Mouse (Mus musculus) midbrain, embryonic 10.5 days (tissue): Measurements from ENCODE around the gene Ankrd60. TPM values are rescaled to one million over a fixed set of nuclear protein-coding genes. Genes with fewer than 3 reads are reported as not detected.

Source experiments
- DNase-seq: peaks from one replicate; pipeline ENCODE4 v3.0.0-alpha.2; 2017; ENCODE audit warnings: low spot score
- H3K27ac ChIP-seq: fragments of 300-500 bp; sonication (generic); replicated peaks from 2 replicates; pipeline ENCODE4 v1.5.1; 2016; ENCODE audit warnings: mild to moderate bottlenecking
- H3K27me3 ChIP-seq: fragments of 300-500 bp; sonication (generic); 2 replicates; pipeline ENCODE4 v1.6.1; 2016; ENCODE audit warnings: low read depth, mild to moderate bottlenecking; ENCODE audit not compliant: poor library complexity, severe bottlenecking
- H3K36me3 ChIP-seq: fragments of 300-500 bp; sonication (generic); 2 replicates; pipeline ENCODE4 v1.6.1; 2016; ENCODE audit warnings: mild to moderate bottlenecking, moderate library complexity
- H3K4me1 ChIP-seq: fragments of 300-500 bp; sonication (generic); 2 replicates; pipeline ENCODE4 v1.6.1; 2016
- H3K4me3 ChIP-seq: fragments of 300-500 bp; sonication (generic); 2 replicates; pipeline ENCODE4 v1.5.1; 2016; ENCODE audit warnings: mild to moderate bottlenecking, moderate library complexity
- H3K9me3 ChIP-seq: fragments of 300-500 bp; sonication (generic); replicated peaks from 2 replicates; pipeline ENCODE4 v1.6.1; 2016; ENCODE audit warnings: mild to moderate bottlenecking
- WGBS: fragments of 180-500 bp; shearing (Covaris S2); methylation state at CpG from one replicate; pipeline ENCODE4 v1.1.7; 2016; 5-methylcytosine and 5-hydroxymethylcytosine counted together
- polyA plus RNA-seq: library from polyadenylated mRNA; unstranded; fragments of >200 nt; fragmentation: Nextera tagmentation; extraction: Ambion mirVana; gene quantifications from 2 replicates; pipeline ENCODE4 v1.2.1, GENCODE M21; 2016

Ankrd60 gene
- polyA plus RNA-seq = not detected in 2 replicates

GRCm38 (mm10) chr2:173577669-173578557 is at the start of gene Ankrd60:
Ankrd60 (minus strand) TSS chr2:173578365.
- Histone ChIP-seq H3K27me3 (peaks cover 30% of the 10 kb centered on the region), H3K4me1 (peaks cover 12% of the 10 kb centered on the region), H3K27ac (peak within 1 kb of the TSS; percentile 69; the same call in 1 of the 2 replicates), H3K9me3 (no peaks in the 10 kb centered on the region), H3K36me3 (no peaks in the 10 kb centered on the region), H3K4me3 (peak within 1 kb of the TSS; percentile 66)
- WGBS = 9% methylated on average over 51 of the region's 58 CpGs
- DNase-seq = peak; percentile 44

- no peak overlapping the region for H3K27ac ChIP-seq
- H3K4me3 ChIP-seq = no peak overlapping the region
- H3K9me3 ChIP-seq = no peaks in the 10 kb centered on the region
- H3K36me3 ChIP-seq = no peaks in the 10 kb centered on the region
- H3K4me1 ChIP-seq = peaks cover 8% of the 10 kb centered on the region
- no peaks in the 10 kb centered on the region for H3K27me3 ChIP-seq
- DNase-seq = no peak
- 92% methylated on average over 3 of the region's 3 CpGs for WGBS
Observed at GRCm38 (mm10) chr2:173625786-173626185, 47.6 kb upstream of the Ankrd60 start.

- Histone ChIP-seq H3K36me3 (no peaks in the 10 kb centered on the region), H3K9me3 (no peaks in the 10 kb centered on the region), H3K27ac (no peak overlapping the region), H3K27me3 (no peaks in the 10 kb centered on the region), H3K4me1 (peaks cover 8% of the 10 kb centered on the region), H3K4me3 (no peak overlapping the region)
- WGBS = 76% methylated on average over 7 of the region's 7 CpGs
- DNase-seq = no peak
Observed at GRCm38 (mm10) chr2:173624667-173625066, 46.5 kb upstream of the Ankrd60 start.

GRCm38 (mm10) chr2:173622173-173622601 is 44.0 kb upstream of the Ankrd60 start:
- DNase-seq = no peak
- H3K27me3 ChIP-seq = no peaks in the 10 kb centered on the region
- no peak overlapping the region for H3K27ac ChIP-seq
- 76% methylated on average over 7 of the region's 7 CpGs for WGBS
- no peak overlapping the region for H3K4me3 ChIP-seq
- H3K36me3 ChIP-seq = no peaks in the 10 kb centered on the region
- no peaks in the 10 kb centered on the region for H3K9me3 ChIP-seq
- H3K4me1 ChIP-seq = peaks cover 8% of the 10 kb centered on the region

- Histone ChIP-seq H3K27me3 (no peaks in the 10 kb centered on the region), H3K36me3 (no peaks in the 10 kb centered on the region), H3K27ac (no peak overlapping the region), H3K4me1 (peaks cover 8% of the 10 kb centered on the region), H3K4me3 (no peak overlapping the region), H3K9me3 (no peaks in the 10 kb centered on the region)
- DNase-seq = no peak
- WGBS = 90% methylated on average over 4 of the region's 4 CpGs
Observed at GRCm38 (mm10) chr2:173620645-173621044, 42.5 kb upstream of the Ankrd60 start.

- H3K4me3 ChIP-seq = no peak overlapping the region
- H3K9me3 ChIP-seq = no peaks in the 10 kb centered on the region
- H3K4me1 ChIP-seq = peaks cover 8% of the 10 kb centered on the region; the same call in 1 of the 2 replicates
- peaks cover 9% of the 10 kb centered on the region; the same call in 1 of the 2 replicates for H3K36me3 ChIP-seq
- 90% methylated on average over 5 of the region's 5 CpGs for WGBS
- no peak overlapping the region for H3K27ac ChIP-seq
- H3K27me3 ChIP-seq = no peaks in the 10 kb centered on the region
- DNase-seq = no peak
Observed at GRCm38 (mm10) chr2:173619132-173619531, 41.0 kb upstream of the Ankrd60 start.

- no peak overlapping the region for H3K27ac ChIP-seq
- WGBS = 85% methylated on average over 7 of the region's 7 CpGs
- no peaks in the 10 kb centered on the region for H3K9me3 ChIP-seq
- DNase-seq = no peak
- peaks cover 15% of the 10 kb centered on the region; the same call in 1 of the 2 replicates for H3K36me3 ChIP-seq
- H3K27me3 ChIP-seq = no peaks in the 10 kb centered on the region
- H3K4me1 ChIP-seq = peaks cover 2% of the 10 kb centered on the region
- H3K4me3 ChIP-seq = no peak overlapping the region
Observed at GRCm38 (mm10) chr2:173616156-173616555, 38.0 kb upstream of the Ankrd60 start.

GRCm38 (mm10) chr2:173615378-173616081 is 37.4 kb upstream of the Ankrd60 start:
- Histone ChIP-seq H3K4me3 (no peak overlapping the region), H3K36me3 (peaks cover 21% of the 10 kb centered on the region; the same call in 1 of the 2 replicates), H3K27ac (no peak overlapping the region), H3K27me3 (no peaks in the 10 kb centered on the region), H3K9me3 (no peaks in the 10 kb centered on the region), H3K4me1 (peaks cover 6% of the 10 kb centered on the region)
- no peak for DNase-seq
- 92% methylated on average over 11 of the region's 11 CpGs for WGBS

GRCm38 (mm10) chr2:173608020-173608958 is 30.1 kb upstream of the Ankrd60 start:
- H3K27ac ChIP-seq = no peak overlapping the region
- WGBS = 90% methylated on average over 10 of the region's 10 CpGs
- H3K4me1 ChIP-seq = peaks cover 6% of the 10 kb centered on the region
- H3K36me3 ChIP-seq = peaks cover 21% of the 10 kb centered on the region
- no peaks in the 10 kb centered on the region; the same call in 1 of the 2 replicates for H3K9me3 ChIP-seq
- H3K27me3 ChIP-seq = no peaks in the 10 kb centered on the region
- no peak for DNase-seq
- H3K4me3 ChIP-seq = no peak overlapping the region

- Histone ChIP-seq H3K4me3 (no peak overlapping the region), H3K27ac (no peak overlapping the region), H3K27me3 (no peaks in the 10 kb centered on the region), H3K36me3 (peaks cover 26% of the 10 kb centered on the region), H3K9me3 (no peaks in the 10 kb centered on the region; the same call in 1 of the 2 replicates), H3K4me1 (peaks cover 6% of the 10 kb centered on the region)
- DNase-seq = no peak
- 88% methylated on average over 9 of the region's 9 CpGs for WGBS
Observed at GRCm38 (mm10) chr2:173606415-173606804, 28.2 kb upstream of the Ankrd60 start.

- no peak for DNase-seq
- 0 out of 2 replicates have a peak, but pooled peaks cover under 1% of the 10 kb centered on the region for H3K4me1 ChIP-seq
- no peaks in the 10 kb centered on the region; the same call in 1 of the 2 replicates for H3K9me3 ChIP-seq
- no peak overlapping the region for H3K27ac ChIP-seq
- H3K36me3 ChIP-seq = peaks cover 26% of the 10 kb centered on the region
- no peak overlapping the region for H3K4me3 ChIP-seq
- WGBS = 87% methylated on average over 12 of the region's 12 CpGs
- H3K27me3 ChIP-seq = no peaks in the 10 kb centered on the region
Observed at GRCm38 (mm10) chr2:173605713-173606414, 27.7 kb upstream of the Ankrd60 start.
